Mouse (Mus musculus): ENCODE measurements around the gene Setd4. TPM values are rescaled to one million over a fixed set of nuclear protein-coding genes. Genes with fewer than 3 reads are reported as not detected.
"Not testable (repeated sequence)": the region's sequence is repeated elsewhere in the genome, so short reads cannot be mapped to it uniquely, and the experiment has no call there.

Gene Setd4
- 11.5 and 14.3 TPM in 2 replicates for polyA plus RNA-seq (2014; fragmentation: Nextera tagmentation; extraction: Ambion mirVana)

DNA sequence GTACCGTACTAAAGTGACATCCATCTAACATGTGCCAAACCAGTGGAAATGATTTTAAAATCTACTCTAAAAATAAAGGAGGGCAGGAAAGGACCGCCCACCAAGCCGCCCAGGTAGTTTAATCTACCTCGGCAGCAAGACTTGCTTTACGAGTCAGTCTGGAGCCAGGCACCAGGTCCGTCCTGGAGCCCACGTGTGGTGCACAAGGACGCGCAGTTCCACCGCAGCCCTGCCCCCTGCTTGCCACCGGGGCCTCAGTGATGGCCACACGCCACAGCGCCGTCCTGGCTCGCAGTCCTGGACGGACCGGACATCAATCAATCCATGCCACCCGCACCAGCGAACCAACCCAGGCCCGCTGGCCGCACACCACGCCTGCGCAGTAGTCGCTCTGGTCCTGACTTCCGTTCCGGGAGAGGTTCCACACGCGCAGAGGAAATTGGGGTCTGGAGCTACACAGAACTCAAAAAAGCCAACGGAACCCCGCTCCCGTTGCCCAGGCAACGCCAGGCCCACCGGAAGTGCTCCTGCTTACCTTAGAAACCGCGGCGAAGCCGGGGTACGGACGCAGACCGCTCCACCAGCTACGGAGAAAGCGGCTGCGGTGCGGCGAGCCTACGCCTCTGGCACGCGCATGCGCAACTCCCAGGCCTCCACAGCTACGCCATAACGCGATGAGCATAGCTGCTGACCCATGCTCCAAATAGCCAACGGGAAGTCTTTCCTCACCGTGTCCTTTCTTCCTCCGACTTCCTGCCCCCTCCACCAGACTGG, at the start of gene Setd4:
Gene Setd4 (minus strand): TSS at position 625 of the 774 bp plus-strand sequence.
- no peaks in the 10 kb centered on the region for H3K27me3 ChIP-seq (ENCODE audit: control insufficient read depth, insufficient read depth, low read length)
- peak; percentile 88 for ATAC-seq (ENCODE audit: insufficient number of reproducible peaks, insufficient read depth, low FRiP score, low read depth)
- peaks cover 3% of the 10 kb centered on the region; the same call in 1 of the 2 replicates for H3K4me1 ChIP-seq (ENCODE audit: control insufficient read depth, insufficient read depth, low read length)
- peak within 1 kb of the TSS; percentile 65 for H3K4me3 ChIP-seq (ENCODE audit: low read depth, low read length)
- peak within 1 kb of the TSS; percentile 84 for H3K9ac ChIP-seq (replicated peaks; ENCODE audit: low read depth, low read length)
- peak within 1 kb of the TSS; percentile 75 for H3K4me2 ChIP-seq (replicated peaks; ENCODE audit: low read depth, low read length)
- peak within 1 kb of the TSS; percentile 92 for H3K27ac ChIP-seq (ENCODE audit: low read length)
- no peaks in the 10 kb centered on the region for H3K36me3 ChIP-seq (ENCODE audit: control insufficient read depth, insufficient read depth, low read length)
- 1% methylated on average over 55 of the region's 55 CpGs for WGBS
- no peaks in the 10 kb centered on the region for H3K9me3 ChIP-seq (ENCODE audit: control insufficient read depth, low read depth, low read length)

DNA sequence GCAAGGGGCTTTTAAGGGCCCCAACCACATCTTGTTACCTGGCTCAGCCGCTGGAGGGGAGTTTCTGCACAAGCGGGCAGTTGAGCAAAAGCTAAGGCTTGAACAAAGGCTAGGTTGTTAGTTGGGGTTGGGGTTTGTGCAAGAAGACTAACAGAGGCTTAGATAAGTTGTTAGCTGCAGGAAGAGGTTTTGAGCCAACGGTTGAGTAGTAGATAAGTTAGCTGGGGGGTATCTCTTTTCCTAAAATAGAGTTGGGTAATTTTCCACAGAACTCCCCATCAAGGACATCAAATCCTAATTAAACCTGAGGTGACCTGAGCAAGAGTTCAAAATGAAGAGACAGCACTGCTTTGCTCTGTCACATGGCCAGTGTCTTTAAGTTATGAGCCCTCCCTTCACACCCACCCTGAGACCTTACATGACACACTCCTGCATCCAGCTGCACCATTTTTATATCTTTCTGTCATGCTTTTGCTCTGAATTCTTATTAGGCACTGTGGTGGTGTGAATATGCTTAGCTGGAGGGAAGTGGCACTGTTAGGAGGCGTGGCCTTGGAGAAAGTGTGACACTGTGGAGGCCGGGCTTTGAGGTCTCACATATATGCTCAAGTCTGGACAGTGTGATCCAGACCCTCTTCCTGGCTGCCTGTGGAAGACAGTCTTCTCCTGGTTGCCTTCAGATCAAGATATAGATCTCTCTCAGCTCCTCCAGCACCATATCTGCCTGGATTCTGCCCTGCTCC, 44.7 kb upstream of the Setd4 start:
- H3K9me3 ChIP-seq (ENCODE audit: control insufficient read depth, low read depth, low read length): no peaks in the 10 kb centered on the region
- no peak overlapping the region for H3K27ac ChIP-seq (ENCODE audit: low read length)
- no peaks in the 10 kb centered on the region for H3K36me3 ChIP-seq (ENCODE audit: control insufficient read depth, insufficient read depth, low read length)
- WGBS: 79% methylated on average over 5 of the region's 5 CpGs
- no peak for ATAC-seq (ENCODE audit: insufficient number of reproducible peaks, insufficient read depth, low FRiP score, low read depth)
- H3K4me3 ChIP-seq (ENCODE audit: low read depth, low read length): no peak overlapping the region
- H3K9ac ChIP-seq (replicated peaks; ENCODE audit: low read depth, low read length): no peak overlapping the region
- H3K4me1 ChIP-seq (ENCODE audit: control insufficient read depth, insufficient read depth, low read length): no peaks in the 10 kb centered on the region
- H3K4me2 ChIP-seq (replicated peaks; ENCODE audit: low read depth, low read length): no peak overlapping the region
- no peaks in the 10 kb centered on the region for H3K27me3 ChIP-seq (ENCODE audit: control insufficient read depth, insufficient read depth, low read length)

DNA sequence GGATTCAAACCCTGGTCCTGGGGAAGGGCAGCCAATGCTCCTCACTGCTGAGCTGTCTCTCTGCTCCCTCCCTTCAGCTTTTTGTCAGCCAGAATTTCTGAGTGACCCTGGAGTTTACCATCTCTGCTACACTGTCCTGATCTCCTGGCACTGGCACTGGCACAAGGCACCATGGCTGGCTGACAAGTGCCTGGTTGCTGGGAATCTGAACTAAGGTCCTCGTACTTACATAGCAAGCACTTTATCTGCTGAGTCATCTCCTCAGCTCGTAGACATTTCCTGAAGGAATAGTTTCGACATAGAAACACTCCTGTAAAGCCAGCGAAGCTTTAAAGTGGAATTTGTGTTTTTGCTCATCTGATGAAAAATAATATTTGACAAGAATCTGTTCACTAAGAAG, 40.1 kb upstream of the Setd4 start:
- Histone ChIP-seq H3K4me2 (replicated peaks; ENCODE audit: low read depth, low read length) (no peak overlapping the region), H3K27ac (ENCODE audit: low read length) (no peak overlapping the region), H3K9ac (replicated peaks; ENCODE audit: low read depth, low read length) (no peak overlapping the region), H3K9me3 (ENCODE audit: control insufficient read depth, low read depth, low read length) (no peaks in the 10 kb centered on the region), H3K36me3 (ENCODE audit: control insufficient read depth, insufficient read depth, low read length) (no peaks in the 10 kb centered on the region), H3K4me3 (ENCODE audit: low read depth, low read length) (no peak overlapping the region), H3K27me3 (ENCODE audit: control insufficient read depth, insufficient read depth, low read length) (no peaks in the 10 kb centered on the region), H3K4me1 (ENCODE audit: control insufficient read depth, insufficient read depth, low read length) (no peaks in the 10 kb centered on the region)
- 54% methylated on average over 4 of the region's 4 CpGs for WGBS
- ATAC-seq (ENCODE audit: insufficient number of reproducible peaks, insufficient read depth, low FRiP score, low read depth): no peak

DNA sequence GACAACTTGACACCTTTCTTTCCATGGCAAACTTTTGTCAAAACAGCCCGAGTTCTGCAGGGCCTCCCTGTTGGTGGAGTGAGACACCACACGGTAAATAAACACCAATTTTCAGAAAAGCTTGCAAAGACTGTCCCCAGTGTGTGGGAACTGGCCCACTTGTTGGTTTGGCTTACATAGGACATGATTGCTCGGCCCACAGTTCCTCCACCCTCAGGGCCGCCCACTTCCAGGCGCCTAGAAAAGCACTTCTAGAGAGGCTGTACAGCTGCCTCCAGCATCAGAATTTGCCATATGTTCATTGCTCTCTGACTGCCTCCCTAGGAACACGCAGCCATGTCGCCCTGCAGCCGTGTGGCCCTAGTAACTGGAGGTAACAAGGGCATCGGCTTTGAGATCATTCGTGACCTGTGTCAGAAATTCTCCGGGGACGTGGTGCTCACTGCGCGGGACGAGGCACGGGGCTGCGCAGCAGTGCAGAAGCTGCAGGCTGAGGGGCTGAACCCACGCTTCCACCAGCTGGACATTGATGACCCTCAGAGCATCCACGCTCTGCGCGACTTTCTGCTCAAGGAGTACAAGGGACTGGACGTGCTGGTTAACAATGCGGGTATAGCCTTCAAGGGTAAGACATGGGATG, 24.0 kb upstream of the Setd4 start, which contains the start of gene Gm5678:
Gene Gm5678 (plus strand): TSS at position 337 of the 640 bp plus-strand sequence.
- WGBS: 81% methylated on average over 23 of the region's 23 CpGs
- Histone ChIP-seq H3K9ac (replicated peaks; ENCODE audit: low read depth, low read length) (no peak within 1 kb of the TSS), H3K4me3 (ENCODE audit: low read depth, low read length) (no peak within 1 kb of the TSS), H3K27ac (ENCODE audit: low read length) (no peak within 1 kb of the TSS), H3K27me3 (ENCODE audit: control insufficient read depth, insufficient read depth, low read length) (no peaks in the 10 kb centered on the region), H3K36me3 (ENCODE audit: control insufficient read depth, insufficient read depth, low read length) (no peaks in the 10 kb centered on the region), H3K9me3 (ENCODE audit: control insufficient read depth, low read depth, low read length) (no peaks in the 10 kb centered on the region), H3K4me1 (ENCODE audit: control insufficient read depth, insufficient read depth, low read length) (no peaks in the 10 kb centered on the region), H3K4me2 (replicated peaks; ENCODE audit: low read depth, low read length) (no peak within 1 kb of the TSS)
- no peak for ATAC-seq (ENCODE audit: insufficient number of reproducible peaks, insufficient read depth, low FRiP score, low read depth)

DNA sequence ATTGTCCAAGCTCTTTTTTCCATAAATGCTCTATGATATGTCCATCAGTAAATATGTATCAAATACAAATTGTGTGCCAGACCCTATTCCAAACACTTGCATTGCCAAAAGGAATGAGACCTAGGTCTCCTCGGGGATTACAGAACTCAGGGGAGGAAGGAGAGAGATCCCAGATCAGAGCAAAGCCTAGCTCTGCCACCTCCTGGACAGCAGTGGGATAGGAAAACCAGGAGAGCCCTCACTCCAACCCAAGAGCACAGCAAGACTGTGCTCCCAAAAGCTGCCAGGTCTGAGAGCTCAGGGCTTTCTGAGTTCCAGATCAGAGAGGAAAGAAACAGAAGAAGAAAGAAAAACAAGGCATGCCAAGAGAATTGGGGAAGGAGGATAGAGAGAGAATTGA, 22.9 kb upstream of the Setd4 start:
- Histone ChIP-seq H3K9ac (replicated peaks; ENCODE audit: low read depth, low read length) (no peak overlapping the region), H3K4me2 (replicated peaks; ENCODE audit: low read depth, low read length) (no peak overlapping the region), H3K4me3 (ENCODE audit: low read depth, low read length) (no peak overlapping the region), H3K9me3 (ENCODE audit: control insufficient read depth, low read depth, low read length) (no peaks in the 10 kb centered on the region), H3K27me3 (ENCODE audit: control insufficient read depth, insufficient read depth, low read length) (no peaks in the 10 kb centered on the region), H3K36me3 (ENCODE audit: control insufficient read depth, insufficient read depth, low read length) (no peaks in the 10 kb centered on the region), H3K4me1 (ENCODE audit: control insufficient read depth, insufficient read depth, low read length) (no peaks in the 10 kb centered on the region), H3K27ac (ENCODE audit: low read length) (no peak overlapping the region)
- WGBS: 6% methylated on average over 1 of the region's 1 CpGs
- no peak for ATAC-seq (ENCODE audit: insufficient number of reproducible peaks, insufficient read depth, low FRiP score, low read depth)

DNA sequence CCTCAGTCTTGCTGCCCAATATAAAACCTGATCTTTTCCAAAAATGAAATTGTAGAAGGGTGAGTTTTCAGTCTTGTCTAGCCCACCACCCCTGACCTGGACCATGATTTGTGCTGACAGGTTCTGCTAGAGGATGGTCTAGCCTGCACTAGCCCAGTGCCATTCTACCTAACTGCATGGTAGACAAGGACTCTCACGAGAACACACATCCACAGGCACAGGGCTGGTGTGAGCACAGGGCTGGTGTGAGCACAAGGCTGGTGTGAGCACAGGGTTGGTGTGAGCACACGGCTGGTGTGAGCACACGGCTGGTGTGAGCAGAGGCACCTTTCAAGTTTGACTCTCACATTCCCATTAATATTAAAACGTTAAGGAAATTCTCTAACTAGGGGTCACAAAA, 20.8 kb upstream of the Setd4 start:
- H3K4me3 ChIP-seq (ENCODE audit: low read depth, low read length): no peak overlapping the region
- no peak overlapping the region for H3K27ac ChIP-seq (ENCODE audit: low read length)
- H3K4me2 ChIP-seq (replicated peaks; ENCODE audit: low read depth, low read length): no peak overlapping the region
- WGBS: 80% methylated on average over 4 of the region's 4 CpGs
- no peaks in the 10 kb centered on the region for H3K36me3 ChIP-seq (ENCODE audit: control insufficient read depth, insufficient read depth, low read length)
- ATAC-seq (ENCODE audit: insufficient number of reproducible peaks, insufficient read depth, low FRiP score, low read depth): no peak
- H3K4me1 ChIP-seq (ENCODE audit: control insufficient read depth, insufficient read depth, low read length): no peaks in the 10 kb centered on the region
- H3K9ac ChIP-seq (replicated peaks; ENCODE audit: low read depth, low read length): no peak overlapping the region
- no peaks in the 10 kb centered on the region for H3K9me3 ChIP-seq (ENCODE audit: control insufficient read depth, low read depth, low read length)
- H3K27me3 ChIP-seq (ENCODE audit: control insufficient read depth, insufficient read depth, low read length): no peaks in the 10 kb centered on the region

DNA sequence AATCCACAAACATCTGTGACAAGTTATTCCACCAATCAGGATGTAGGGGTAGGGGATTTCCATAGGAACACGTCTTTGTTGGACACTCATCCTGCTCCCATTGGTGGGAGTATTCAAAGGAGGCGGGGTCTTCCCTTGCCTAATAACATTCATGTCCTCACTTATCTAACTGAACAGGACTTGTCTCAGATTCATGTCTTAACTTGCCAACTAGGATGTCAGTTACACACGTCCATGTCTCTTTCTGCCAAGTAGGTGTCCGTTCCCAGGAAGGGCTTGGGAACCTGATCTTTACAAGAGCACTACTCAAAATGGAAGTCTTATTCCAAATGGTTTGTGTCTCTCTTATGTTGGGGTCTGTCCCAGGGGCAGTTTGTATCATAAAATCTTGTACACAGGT, 19.9 kb upstream of the Setd4 start:
- not testable (repeated sequence) for ATAC-seq (ENCODE audit: insufficient number of reproducible peaks, insufficient read depth, low FRiP score, low read depth)

DNA sequence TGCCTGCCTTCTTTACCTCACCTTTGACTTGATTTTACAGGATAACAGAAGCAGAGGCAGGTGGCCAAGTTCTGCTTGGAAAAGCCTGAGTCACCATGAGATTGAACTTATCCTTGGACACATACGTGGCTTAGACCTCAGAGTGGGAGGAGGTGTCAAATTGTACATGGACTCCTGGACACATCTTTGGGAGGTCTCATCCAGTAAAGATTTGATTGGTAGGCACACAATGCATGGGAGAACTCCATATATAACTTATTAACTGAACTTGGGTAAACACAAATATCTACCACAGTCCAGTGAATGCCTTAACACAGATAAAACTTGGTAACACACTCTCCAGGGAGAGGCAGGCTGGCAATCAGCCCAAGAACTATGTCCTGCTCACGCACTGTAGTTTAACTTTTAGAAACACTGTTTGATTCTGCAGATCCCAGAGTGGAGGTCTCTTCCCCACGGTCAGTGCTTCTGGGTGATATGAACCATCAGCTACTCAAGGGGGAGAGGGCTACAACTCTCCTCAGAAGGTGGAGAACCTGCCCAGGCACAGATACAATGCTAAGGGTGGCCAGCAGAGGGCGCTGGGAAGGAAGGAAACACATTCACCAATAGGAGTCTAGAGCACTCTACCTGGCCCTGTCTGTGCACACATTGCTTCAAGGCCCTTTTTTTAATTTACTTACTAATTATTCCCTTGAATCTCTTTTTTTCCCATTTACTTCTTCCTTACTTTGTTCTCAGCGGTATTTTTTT, 11.4 kb upstream of the Setd4 start:
- Histone ChIP-seq H3K4me3 (ENCODE audit: low read depth, low read length) (no peak overlapping the region), H3K4me1 (ENCODE audit: control insufficient read depth, insufficient read depth, low read length) (no peaks in the 10 kb centered on the region), H3K9ac (replicated peaks; ENCODE audit: low read depth, low read length) (no peak overlapping the region), H3K9me3 (ENCODE audit: control insufficient read depth, low read depth, low read length) (no peaks in the 10 kb centered on the region), H3K27me3 (ENCODE audit: control insufficient read depth, insufficient read depth, low read length) (no peaks in the 10 kb centered on the region), H3K36me3 (ENCODE audit: control insufficient read depth, insufficient read depth, low read length) (peaks cover 6% of the 10 kb centered on the region), H3K27ac (ENCODE audit: low read length) (no peak overlapping the region), H3K4me2 (replicated peaks; ENCODE audit: low read depth, low read length) (no peak overlapping the region)
- peak; percentile 81 for ATAC-seq (ENCODE audit: insufficient number of reproducible peaks, insufficient read depth, low FRiP score, low read depth)
- WGBS: 40% methylated on average over 5 of the region's 5 CpGs

More for the DNA sequence above, 19.9 kb upstream of the Setd4 start:
- H3K9ac ChIP-seq (replicated peaks; ENCODE audit: low read depth, low read length); H3K4me2 ChIP-seq (replicated peaks; ENCODE audit: low read depth, low read length); H3K36me3 ChIP-seq (ENCODE audit: control insufficient read depth, insufficient read depth, low read length); H3K4me1 ChIP-seq (ENCODE audit: control insufficient read depth, insufficient read depth, low read length); H3K27me3 ChIP-seq (ENCODE audit: control insufficient read depth, insufficient read depth, low read length); H3K27ac ChIP-seq (ENCODE audit: low read length); H3K9me3 ChIP-seq (ENCODE audit: control insufficient read depth, low read depth, low read length); H3K4me3 ChIP-seq (ENCODE audit: low read depth, low read length): not testable (repeated sequence)
- WGBS: 90% methylated on average over 4 of the region's 4 CpGs

Measured in stomach, embryonic 14.5 days (tissue).